Mouse (Mus musculus) stomach, postnatal 0 days (tissue): ENCODE measurements around the gene Ift57.

Experiments
- CTCF ChIP-seq: IDR thresholded peaks from 2 replicates; pipeline ENCODE4 v1.5.1; 2016; ENCODE audit warnings: antibody characterized with exemption, low read depth, mild to moderate bottlenecking, moderate library complexity
- EP300 ChIP-seq: optimal IDR thresholded peaks from 2 replicates; pipeline ENCODE3; 2016; ENCODE audit warnings: antibody characterized with exemption

DNA sequence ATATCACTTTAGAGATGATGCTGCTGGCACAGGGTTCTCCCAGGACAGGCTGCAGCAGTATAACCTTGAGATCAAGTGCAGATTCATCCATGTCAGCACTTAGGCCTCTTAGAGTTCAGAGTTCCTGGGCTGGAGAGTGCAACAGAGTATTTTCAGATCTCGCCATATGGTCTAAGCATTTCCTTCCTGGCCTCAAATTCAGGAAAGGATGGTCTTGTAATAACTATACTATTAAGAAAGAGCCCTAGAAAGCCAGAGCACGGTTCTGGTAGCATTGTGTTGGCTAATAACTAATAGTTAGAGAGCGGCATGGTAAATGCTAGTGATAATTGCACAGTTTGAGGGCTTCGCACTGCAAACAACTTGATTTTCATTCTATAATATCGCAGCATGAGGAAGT, 62.9 kb downstream of the Ift57 start:
- TF ChIP-seq CTCF (no peak), EP300 (no peak)
